Mouse (Mus musculus) liver, embryonic 14.5 days (tissue): ENCODE measurements around the gene Tbx20.

ENCODE experiments used
- CTCF ChIP-seq: IDR thresholded peaks from 2 replicates; pipeline ENCODE4 v1.5.1; 2016; ENCODE audit warnings: antibody characterized with exemption, low read depth, control low read depth
- EP300 ChIP-seq: IDR thresholded peaks from 2 replicates; pipeline ENCODE4 v1.6.1; 2016; ENCODE audit warnings: antibody characterized with exemption, low read depth

- TF ChIP-seq EP300 (no peak), CTCF (no peak)
Measured at GRCm38 (mm10) chr9:24778571-24778970, 4.5 kb upstream of the Tbx20 start.
